Comparison of ENCODE assay signal across 8 mouse cellular contexts in genomic region chr6:53572456-53572855, GRCm38 (mm10).
A peak's percentile ranks its signal among the peaks of the same experiment; 100 is the strongest.
DNase-seq lines count a peak whose midpoint lies in the region; ATAC-seq and TF ChIP-seq lines count a peak whose summit lies in the region.

No protein-coding gene starts in this region.

- DNase-seq in cerebellum, postnatal 25 days: peak; percentile 40 to 50
- peak; percentile 44 for DNase-seq in heart, postnatal 0 days (ENCODE audit: low spot score)
- no peak for DNase-seq in kidney, postnatal 10 days
- DNase-seq in urinary bladder, postnatal 4 days (ENCODE audit: low spot score in 2 of 2): no peak
- no peak for DNase-seq in thymus, postnatal 36 days

- TF ChIP-seq EP300 in heart, postnatal 0 days (IDR thresholded peaks at IDR 0.05; ENCODE audit: low read depth): no peak

- no peak for ATAC-seq in cerebellum, adult (ENCODE audit: insufficient number of reproducible peaks, low FRiP score, low TSS enrichment)
- ATAC-seq in embryonic facial prominence, embryonic 13.5 days (ENCODE audit: insufficient number of reproducible peaks, insufficient read depth, low FRiP score, low TSS enrichment, low read depth): no peak
- peak; percentile 22; the same call in 1 of the 2 replicates for ATAC-seq in heart, postnatal 0 days (ENCODE audit: insufficient read depth, low read depth)
- ATAC-seq in midbrain, embryonic 13.5 days: 0 out of 2 replicates have a peak, but pooled peaks have one; percentile 3

- 0 out of 2 replicates have a peak overlapping the region, but pooled peaks have one; percentile 66 for H3K9ac ChIP-seq in embryonic facial prominence, embryonic 13.5 days
- peak overlapping the region; percentile 65; the same call in 1 of the 2 replicates for H3K9ac ChIP-seq in heart, postnatal 0 days (replicated peaks; ENCODE audit: low read depth, low read length)
- no peak overlapping the region for H3K9ac ChIP-seq in midbrain, embryonic 13.5 days (replicated peaks)

- H3K27ac ChIP-seq in embryonic facial prominence, embryonic 13.5 days: peak overlapping the region; percentile 77
- peak overlapping the region; percentile 85 for H3K27ac ChIP-seq in heart, postnatal 0 days (ENCODE audit: low read depth)
- peak overlapping the region; percentile 68 for H3K27ac ChIP-seq in midbrain, embryonic 13.5 days

- 53% methylated on average over 4 of the region's 4 CpGs for WGBS in embryonic facial prominence, embryonic 13.5 days
- WGBS in heart, postnatal 0 days: 18% methylated on average over 4 of the region's 4 CpGs
- 55% methylated on average over 4 of the region's 4 CpGs for WGBS in midbrain, embryonic 13.5 days

- no peaks in the 10 kb centered on the region for H3K36me3 ChIP-seq in embryonic facial prominence, embryonic 13.5 days
- H3K36me3 ChIP-seq in heart, postnatal 0 days (replicated peaks; ENCODE audit: control insufficient read depth, insufficient read depth, low read length): no peaks in the 10 kb centered on the region
- no peaks in the 10 kb centered on the region for H3K36me3 ChIP-seq in midbrain, embryonic 13.5 days

- no peaks in the 10 kb centered on the region for H3K9me3 ChIP-seq in embryonic facial prominence, embryonic 13.5 days
- H3K9me3 ChIP-seq in heart, postnatal 0 days (replicated peaks; ENCODE audit: control insufficient read depth, low read length): no peaks in the 10 kb centered on the region
- no peaks in the 10 kb centered on the region for H3K9me3 ChIP-seq in midbrain, embryonic 13.5 days

- no peak overlapping the region for H3K4me3 ChIP-seq in embryonic facial prominence, embryonic 13.5 days
- no peak overlapping the region for H3K4me3 ChIP-seq in heart, postnatal 0 days (ENCODE audit: low read depth, low read length)
- H3K4me3 ChIP-seq in midbrain, embryonic 13.5 days (replicated peaks): no peak overlapping the region

- H3K27me3 ChIP-seq in embryonic facial prominence, embryonic 13.5 days: no peaks in the 10 kb centered on the region
- H3K27me3 ChIP-seq in heart, postnatal 0 days (ENCODE audit: control insufficient read depth, insufficient read depth, low read length): no peaks in the 10 kb centered on the region
- 0 out of 2 replicates have a peak, but pooled peaks cover 2% of the 10 kb centered on the region for H3K27me3 ChIP-seq in midbrain, embryonic 13.5 days

- H3K4me2 ChIP-seq in embryonic facial prominence, embryonic 13.5 days: peak overlapping the region; percentile 63
- H3K4me2 ChIP-seq in heart, postnatal 0 days (ENCODE audit: low read depth, low read length): peak overlapping the region; percentile 65
- no peak overlapping the region for H3K4me2 ChIP-seq in midbrain, embryonic 13.5 days (replicated peaks)

- H3K4me1 ChIP-seq in embryonic facial prominence, embryonic 13.5 days: peaks cover 46% of the 10 kb centered on the region
- peaks cover 19% of the 10 kb centered on the region for H3K4me1 ChIP-seq in heart, postnatal 0 days (ENCODE audit: control insufficient read depth, insufficient read depth)
- peaks cover 45% of the 10 kb centered on the region for H3K4me1 ChIP-seq in midbrain, embryonic 13.5 days (replicated peaks)

- TF ChIP-seq CTCF in heart, postnatal 0 days (IDR thresholded peaks at IDR 0.05; ENCODE audit: low read depth): no peak

Comparison
In these comparisons a context has a peak if more than half of its experiments do, and no peak if none do; other contexts are left out.
1. DNase-seq: peak in cerebellum, postnatal 25 days (2 of 2) and heart, postnatal 0 days (single experiment); none in kidney, postnatal 10 days (single experiment), urinary bladder, postnatal 4 days (0 of 2) and thymus, postnatal 36 days (0 of 2).
2. ATAC-seq: peak in heart, postnatal 0 days (single experiment) and midbrain, embryonic 13.5 days (single experiment); none in cerebellum, adult (single experiment) and embryonic facial prominence, embryonic 13.5 days (single experiment).
3. Peak in every context shown above with its lines, with median percentiles within 50 percentile points of each other: H3K27ac ChIP-seq.